Mouse (Mus musculus): ENCODE results near the gene Nhej1.
A peak's percentile ranks its signal among the peaks of the same experiment; 100 is the strongest.

GRCm38 (mm10) chr1:75000496-75000895, 124.5 kb downstream of the Nhej1 start:
- TF ChIP-seq CTCF (IDR thresholded peaks at IDR 0.05; ENCODE audit: extremely low read depth, insufficient read depth, insufficient read length, insufficient replicate concordance) (peak; percentile 10; the same call in 1 of the 2 replicates), POLR2A (IDR thresholded peaks at IDR 0.05; ENCODE audit: low read depth, low read length) (no peak)

Data from spleen, adult 2 months (tissue).